Mouse (Mus musculus) urinary bladder, postnatal 10 days (tissue): ENCODE data around the gene Creld2.
"Not testable (repeated sequence)": the region's sequence is repeated elsewhere in the genome, so short reads cannot be mapped to it uniquely, and the experiment has no call there.

Experiments
- DNase-seq: peaks from one replicate; pipeline ENCODE4 v3.0.0; 2022; ENCODE audit warnings: low spot score

Creld2 gene

GRCm38 (mm10) chr15:88819026-88819905 lies at the start of gene Creld2, which contains the start of gene Alg12:
Creld2 (plus strand) TSS chr15:88819646.
Alg12 (minus strand) TSS chr15:88819318.
- DNase-seq: peak; percentile 96

DNA sequence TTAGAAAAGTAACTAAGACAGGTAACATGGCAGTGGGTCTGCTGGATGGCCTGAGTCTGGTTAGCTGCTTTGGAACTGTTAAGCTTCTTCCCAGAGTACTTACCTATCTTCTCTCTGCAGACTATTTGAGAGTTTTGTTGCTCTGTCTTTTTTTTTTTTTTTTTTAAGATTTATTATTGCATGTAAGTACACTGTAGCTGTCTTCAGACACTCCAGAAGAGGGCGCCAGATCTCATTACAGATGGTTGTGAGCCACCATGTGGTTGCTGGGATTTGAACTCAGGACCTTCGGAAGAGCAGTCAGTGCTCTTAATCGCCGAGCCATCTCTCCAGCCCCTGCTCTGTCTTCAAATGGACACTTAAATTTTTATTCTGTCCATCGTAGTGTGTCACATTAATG lies 44.8 kb upstream of the Creld2 start:
- not testable (repeated sequence) for DNase-seq

- DNase-seq: no peak
Observed at GRCm38 (mm10) chr15:88792140-88792850, 27.2 kb upstream of the Creld2 start.

DNA sequence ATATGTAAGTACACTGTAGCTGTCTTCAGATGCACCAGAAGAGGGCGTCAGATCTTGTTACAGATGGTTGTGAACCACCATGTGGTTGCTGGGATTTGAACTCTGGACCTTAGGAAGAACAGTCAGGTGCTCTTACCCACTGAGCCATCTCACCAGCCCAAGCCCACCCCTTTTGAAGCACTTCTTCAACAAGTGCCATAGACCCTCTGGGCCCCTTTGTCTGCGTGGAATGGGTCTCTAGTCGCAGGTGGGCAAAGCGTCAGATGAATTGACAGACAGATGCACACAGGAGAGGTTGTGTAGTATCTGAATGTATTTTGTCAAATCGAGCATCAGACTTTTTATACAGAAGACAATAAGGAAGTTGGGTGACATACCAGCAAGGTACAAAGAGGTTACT lies 24.7 kb upstream of the Creld2 start:
- DNase-seq: not testable (repeated sequence)

GRCm38 (mm10) chr15:88799950-88800371 lies 19.5 kb upstream of the Creld2 start:
- DNase-seq: no peak

- DNase-seq: no peak
Observed at GRCm38 (mm10) chr15:88800921-88801354, 18.5 kb upstream of the Creld2 start.

DNA sequence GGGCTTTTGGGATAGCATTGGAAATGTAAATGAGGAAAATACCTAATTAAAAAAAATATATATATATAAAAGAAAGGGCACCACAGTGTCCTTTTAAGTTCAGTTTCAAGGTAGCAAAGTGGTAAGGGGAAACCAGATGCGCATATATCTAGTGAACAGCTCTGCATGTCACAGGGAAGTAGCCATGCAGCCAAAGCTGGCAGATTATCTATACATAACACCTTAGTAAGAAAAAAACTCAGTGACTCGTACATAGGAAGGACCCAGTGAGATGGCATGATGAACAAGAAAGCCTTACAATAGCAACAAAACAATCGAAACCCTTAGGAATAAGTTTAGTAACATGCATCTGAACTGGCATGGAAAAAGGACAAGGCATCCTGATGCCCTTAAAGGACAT lies 17.5 kb upstream of the Creld2 start:
- no peak for DNase-seq

- DNase-seq: no peak
Observed at GRCm38 (mm10) chr15:88802348-88802747, 17.1 kb upstream of the Creld2 start.

- DNase-seq: no peak
Observed at GRCm38 (mm10) chr15:88808121-88808520, 11.3 kb upstream of the Creld2 start.

GRCm38 (mm10) chr15:88810369-88810768 lies 9.1 kb upstream of the Creld2 start:
- DNase-seq: no peak

- DNase-seq: no peak
Observed at GRCm38 (mm10) chr15:88813262-88813661, 6.2 kb upstream of the Creld2 start.

DNA sequence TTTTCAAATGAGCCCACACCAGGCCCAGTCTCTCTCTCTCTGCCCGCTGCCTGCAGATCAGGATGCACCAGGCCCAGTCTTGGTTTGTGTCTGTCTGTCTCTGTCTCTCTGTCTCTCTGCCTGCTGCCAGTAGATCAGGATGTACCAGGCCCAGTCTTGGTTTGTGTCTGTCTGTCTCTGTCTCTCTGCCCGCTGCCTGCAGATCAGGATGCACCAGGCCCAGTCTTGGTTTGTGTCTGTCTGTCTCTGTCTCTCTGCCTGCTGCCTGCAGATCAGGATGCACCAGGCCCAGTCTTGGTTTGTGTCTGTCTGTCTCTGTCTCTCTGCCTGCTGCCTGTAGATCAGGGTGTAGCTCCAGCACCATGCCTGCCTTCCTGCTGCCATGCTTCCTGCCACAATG lies 5.6 kb upstream of the Creld2 start:
- not testable (repeated sequence) for DNase-seq

DNA sequence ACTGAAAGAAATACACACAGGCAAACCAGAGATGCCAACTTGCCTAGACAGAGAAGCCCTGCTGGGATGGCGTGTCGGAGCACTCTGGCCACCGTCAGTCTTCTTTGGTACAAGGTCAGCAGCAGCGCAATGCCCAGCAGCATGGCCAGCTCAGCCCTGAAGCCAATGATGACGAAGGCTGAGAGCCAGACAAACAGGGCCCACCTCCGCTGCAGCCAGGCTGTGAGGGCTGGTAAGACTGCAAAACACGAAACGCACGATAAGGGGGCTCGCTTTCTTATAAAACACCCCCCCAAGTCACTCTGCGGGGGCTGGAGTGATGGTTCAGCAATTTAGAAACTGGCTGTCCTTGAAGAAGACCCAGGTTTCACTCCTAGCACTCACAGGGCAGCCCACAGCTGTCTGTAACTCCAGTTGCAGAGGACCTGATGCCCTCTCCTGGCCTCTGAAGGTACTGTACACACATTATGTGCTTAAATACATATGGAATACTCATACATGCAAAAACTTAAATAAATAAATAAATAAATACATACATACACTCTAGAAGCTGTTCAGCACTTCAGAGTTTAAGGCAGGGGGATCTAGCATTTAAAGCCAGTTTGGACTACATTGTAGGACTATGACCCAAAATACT lies 4.9 kb upstream of the Creld2 start:
- DNase-seq: no peak

GRCm38 (mm10) chr15:88815196-88815700 lies 4.2 kb upstream of the Creld2 start:
- DNase-seq: no peak

DNA sequence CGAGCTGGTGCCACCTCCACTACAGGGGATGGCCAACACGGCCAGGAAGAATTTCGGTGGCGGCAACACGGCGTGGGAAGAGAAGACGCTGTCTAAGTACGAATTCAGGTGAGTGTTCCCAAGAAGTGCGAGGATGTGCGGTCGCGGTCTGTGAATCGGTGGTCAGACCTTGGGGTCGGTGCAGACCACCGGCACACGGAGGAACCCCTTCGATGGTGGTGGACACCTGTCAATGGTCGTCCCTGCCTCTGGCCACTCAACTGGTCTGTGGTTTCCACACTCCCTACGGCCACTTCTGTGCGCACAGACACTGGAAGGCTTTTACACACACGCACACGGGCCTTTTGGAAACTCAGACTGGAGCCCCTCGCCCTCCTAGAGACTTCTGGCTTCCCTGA lies 459 bp downstream of the Creld2 start:
- no peak for DNase-seq

DNA sequence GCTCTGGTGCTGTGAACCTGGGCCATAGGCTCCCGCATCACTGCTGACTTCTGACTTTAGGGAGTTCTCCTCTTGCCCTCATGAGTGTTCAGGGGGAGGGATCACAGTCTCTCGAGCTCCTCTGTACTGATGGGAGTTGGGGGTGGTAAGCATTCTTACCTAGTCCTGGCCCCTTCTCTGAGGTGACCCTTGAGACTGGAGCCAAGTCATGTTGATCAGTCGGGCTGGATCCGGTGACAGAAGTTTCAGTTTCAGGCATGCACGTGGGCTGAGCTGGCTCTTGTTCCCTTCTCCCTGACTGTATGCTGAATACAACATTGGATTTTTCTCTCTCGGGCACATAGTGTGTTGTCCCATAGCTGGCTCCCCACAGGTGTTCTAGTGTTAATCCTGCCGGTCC lies 2.0 kb downstream of the Creld2 start:
- no peak for DNase-seq

GRCm38 (mm10) chr15:88822513-88822912 lies 3.1 kb downstream of the Creld2 start:
- no peak for DNase-seq

GRCm38 (mm10) chr15:88823376-88823775 lies 3.9 kb downstream of the Creld2 start:
- no peak for DNase-seq

DNA sequence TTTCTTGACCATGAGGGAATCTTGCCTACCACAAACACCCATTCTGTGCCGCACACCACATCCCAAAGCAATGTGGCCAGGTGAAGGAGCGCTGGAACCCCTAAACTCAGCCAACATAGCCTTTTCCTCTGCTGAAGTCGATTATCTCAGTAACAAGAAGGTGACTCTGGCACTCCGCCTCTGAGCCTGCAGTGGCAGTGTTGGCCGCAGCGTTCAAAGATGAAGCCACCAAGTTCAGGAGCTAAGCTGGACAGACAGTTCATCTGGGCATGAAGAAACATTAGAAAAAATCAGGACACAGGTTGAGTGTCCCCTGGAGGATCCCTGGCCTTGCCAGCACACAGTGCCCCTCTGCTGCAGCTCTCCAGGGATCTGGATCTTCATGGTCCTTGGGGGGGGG lies 8.0 kb downstream of the Creld2 start:
- DNase-seq: no peak

DNA sequence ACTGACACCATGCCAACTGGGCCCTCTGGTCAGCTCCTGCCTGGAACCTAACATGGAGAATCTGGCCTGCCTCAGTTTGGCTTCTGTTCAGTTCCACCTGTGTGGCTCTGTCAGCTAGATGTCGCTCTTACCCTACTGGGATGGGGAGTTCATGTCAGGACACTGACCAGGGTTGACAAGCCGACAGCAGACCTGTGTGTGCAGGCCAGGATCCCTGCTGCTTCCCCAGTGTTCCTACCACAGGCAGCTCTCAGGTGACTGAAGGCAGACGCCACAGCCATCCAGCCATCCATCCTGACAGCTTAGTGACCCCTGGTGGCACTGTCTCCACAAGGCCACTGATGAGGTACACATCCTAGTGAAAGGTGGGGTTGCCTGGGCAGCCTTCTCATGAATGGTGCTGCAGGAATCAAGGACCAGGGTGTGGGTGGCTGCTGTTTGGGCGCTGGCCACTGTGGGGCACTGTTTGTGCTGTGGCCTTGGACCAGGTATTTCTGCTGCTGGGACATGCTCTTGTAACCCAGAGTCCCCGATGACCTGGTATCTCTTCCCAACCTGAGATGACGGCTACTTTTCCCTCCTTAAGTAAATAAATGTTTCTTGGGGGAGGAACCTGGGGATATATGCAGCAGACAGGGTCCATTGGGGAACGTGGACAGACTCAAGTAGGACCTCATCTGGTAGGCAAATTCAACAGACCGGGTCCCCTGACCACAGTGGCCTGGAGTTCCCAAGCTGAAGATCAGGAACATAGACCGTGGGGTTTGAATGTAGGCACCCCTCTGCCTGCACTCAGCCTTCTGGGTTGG lies 8.7 kb downstream of the Creld2 start:
- DNase-seq: no peak
